Mouse (Mus musculus): ENCODE measurements at regions not wholly inside any gene's neighbourhood (a gene's known extent, or its start where the extent isn't known, plus 50 kb on each side); places are given as distances from the start of the nearest gene placed in this dataset.
A peak's percentile ranks its signal among the peaks of the same experiment; 100 is the strongest.

GRCm38 (mm10) chr16:24296790-24297189 is 96.5 kb upstream of the Lpp start:
- no peak for DNase-seq (ENCODE audit: low spot score)
- Histone ChIP-seq H3K36me3 (no peaks in the 10 kb centered on the region), H3K27me3 (ENCODE audit: low read depth, poor library complexity, severe bottlenecking) (no peaks in the 10 kb centered on the region), H3K4me1 (no peaks in the 10 kb centered on the region), H3K4me3 (no peak overlapping the region), H3K9me3 (replicated peaks) (no peaks in the 10 kb centered on the region), H3K27ac (replicated peaks) (no peak overlapping the region)
- 80% methylated on average over 3 of the region's 3 CpGs for WGBS

- Histone ChIP-seq H3K27ac (replicated peaks) (no peak overlapping the region), H3K4me1 (no peaks in the 10 kb centered on the region), H3K9me3 (replicated peaks) (no peaks in the 10 kb centered on the region), H3K4me3 (no peak overlapping the region), H3K27me3 (ENCODE audit: low read depth, poor library complexity, severe bottlenecking) (no peaks in the 10 kb centered on the region), H3K36me3 (no peaks in the 10 kb centered on the region)
- no peak for DNase-seq (ENCODE audit: low spot score)
- 82% methylated on average over 7 of the region's 7 CpGs for whole genome bisulfite sequencing
These were observed 97.5 kb upstream of the Lpp start for GRCm38 (mm10) chr16:24295626-24296440.

GRCm38 (mm10) chr16:24284215-24284614 is 109.1 kb upstream of the Lpp start:
- H3K27me3 ChIP-seq (ENCODE audit: low read depth, poor library complexity, severe bottlenecking): no peaks in the 10 kb centered on the region
- DNase-seq (ENCODE audit: low spot score): no peak
- WGBS: 82% methylated on average over 3 of the region's 3 CpGs
- peaks cover 7% of the 10 kb centered on the region for H3K4me1 ChIP-seq
- no peak overlapping the region for H3K27ac ChIP-seq (replicated peaks)
- H3K9me3 ChIP-seq (replicated peaks): no peaks in the 10 kb centered on the region
- H3K4me3 ChIP-seq: no peak overlapping the region
- H3K36me3 ChIP-seq: no peaks in the 10 kb centered on the region

GRCm38 (mm10) chr16:24282194-24282683 is 111.1 kb upstream of the Lpp start:
- Histone ChIP-seq H3K9me3 (replicated peaks) (no peaks in the 10 kb centered on the region), H3K27me3 (ENCODE audit: low read depth, poor library complexity, severe bottlenecking) (no peaks in the 10 kb centered on the region), H3K36me3 (no peaks in the 10 kb centered on the region), H3K4me1 (peaks cover 7% of the 10 kb centered on the region), H3K4me3 (no peak overlapping the region), H3K27ac (replicated peaks) (peak overlapping the region; percentile 55; the same call in 1 of the 2 replicates)
- no peak for DNase-seq (ENCODE audit: low spot score)
- 31% methylated on average over 6 of the region's 6 CpGs for WGBS

- Histone ChIP-seq H3K27ac (replicated peaks) (no peak overlapping the region), H3K27me3 (ENCODE audit: low read depth, poor library complexity, severe bottlenecking) (no peaks in the 10 kb centered on the region), H3K9me3 (replicated peaks) (no peaks in the 10 kb centered on the region), H3K4me3 (no peak overlapping the region), H3K36me3 (no peaks in the 10 kb centered on the region), H3K4me1 (peaks cover 7% of the 10 kb centered on the region)
- no peak for DNase-seq (ENCODE audit: low spot score)
- 83% methylated on average over 5 of the region's 5 CpGs for WGBS
These were observed 111.7 kb upstream of the Lpp start for GRCm38 (mm10) chr16:24281561-24281960.

- H3K36me3 ChIP-seq: no peaks in the 10 kb centered on the region
- H3K27ac ChIP-seq (replicated peaks): no peak overlapping the region
- no peaks in the 10 kb centered on the region for H3K9me3 ChIP-seq (replicated peaks)
- DNase-seq (ENCODE audit: low spot score): no peak
- WGBS: 88% methylated on average over 7 of the region's 7 CpGs
- peaks cover 7% of the 10 kb centered on the region for H3K4me1 ChIP-seq
- H3K4me3 ChIP-seq: no peak overlapping the region
- H3K27me3 ChIP-seq (ENCODE audit: low read depth, poor library complexity, severe bottlenecking): no peaks in the 10 kb centered on the region
These were observed 115.5 kb upstream of the Lpp start for GRCm38 (mm10) chr16:24277857-24278256.

GRCm38 (mm10) chr16:24262701-24263100 is 130.6 kb upstream of the Lpp start:
- Histone ChIP-seq H3K27me3 (ENCODE audit: low read depth, poor library complexity, severe bottlenecking) (no peaks in the 10 kb centered on the region), H3K27ac (replicated peaks) (no peak overlapping the region), H3K4me1 (no peaks in the 10 kb centered on the region), H3K36me3 (no peaks in the 10 kb centered on the region), H3K4me3 (no peak overlapping the region), H3K9me3 (replicated peaks) (no peaks in the 10 kb centered on the region)
- WGBS: 92% methylated on average over 6 of the region's 6 CpGs
- DNase-seq (ENCODE audit: low spot score): no peak

GRCm38 (mm10) chr16:24259711-24260230 is 133.5 kb upstream of the Lpp start:
- 95% methylated on average over 3 of the region's 3 CpGs for WGBS
- no peaks in the 10 kb centered on the region for H3K27me3 ChIP-seq (ENCODE audit: low read depth, poor library complexity, severe bottlenecking)
- H3K4me1 ChIP-seq: no peaks in the 10 kb centered on the region
- H3K36me3 ChIP-seq: no peaks in the 10 kb centered on the region
- no peak overlapping the region for H3K4me3 ChIP-seq
- DNase-seq (ENCODE audit: low spot score): no peak
- H3K27ac ChIP-seq (replicated peaks): no peak overlapping the region
- H3K9me3 ChIP-seq (replicated peaks): no peaks in the 10 kb centered on the region

- Histone ChIP-seq H3K27me3 (ENCODE audit: low read depth, poor library complexity, severe bottlenecking) (no peaks in the 10 kb centered on the region), H3K4me3 (no peak overlapping the region), H3K27ac (replicated peaks) (no peak overlapping the region), H3K4me1 (no peaks in the 10 kb centered on the region), H3K36me3 (no peaks in the 10 kb centered on the region), H3K9me3 (replicated peaks) (no peaks in the 10 kb centered on the region)
- 69% methylated on average over 1 of the region's 1 CpGs for WGBS
- DNase-seq (ENCODE audit: low spot score): no peak
These were observed 134.3 kb upstream of the Lpp start for GRCm38 (mm10) chr16:24258991-24259390.

- DNase-seq (ENCODE audit: low spot score): no peak
- Histone ChIP-seq H3K4me3 (no peak overlapping the region), H3K27ac (replicated peaks) (no peak overlapping the region), H3K9me3 (replicated peaks) (no peaks in the 10 kb centered on the region), H3K4me1 (no peaks in the 10 kb centered on the region), H3K36me3 (no peaks in the 10 kb centered on the region), H3K27me3 (ENCODE audit: low read depth, poor library complexity, severe bottlenecking) (no peaks in the 10 kb centered on the region)
- 88% methylated on average over 10 of the region's 10 CpGs for WGBS
These were observed 138.3 kb upstream of the Lpp start for GRCm38 (mm10) chr16:24255037-24255436.

DNA sequence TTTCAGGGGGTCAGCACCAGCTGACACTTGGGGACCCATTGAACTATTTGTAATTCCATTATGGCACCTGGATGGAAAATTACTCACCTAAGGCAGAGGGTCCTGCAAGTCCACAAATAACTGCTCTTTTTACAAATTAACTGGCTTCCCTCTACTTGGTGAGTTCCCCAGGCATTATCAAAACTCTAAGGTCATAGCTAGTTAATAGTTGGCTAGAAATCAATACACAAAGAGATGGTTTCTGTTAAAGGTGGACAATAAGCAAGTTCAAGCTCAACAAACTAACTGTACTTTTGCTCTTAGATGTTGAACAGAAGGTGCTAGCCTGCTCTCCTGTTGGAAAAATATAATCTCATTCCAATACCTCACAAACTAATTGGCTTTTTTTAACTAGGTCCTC is 138.7 kb upstream of the Lpp start:
- no peak overlapping the region for H3K27ac ChIP-seq (replicated peaks)
- no peaks in the 10 kb centered on the region for H3K36me3 ChIP-seq
- no peak overlapping the region for H3K4me3 ChIP-seq
- H3K9me3 ChIP-seq (replicated peaks): no peaks in the 10 kb centered on the region
- DNase-seq (ENCODE audit: low spot score): no peak
- no peaks in the 10 kb centered on the region for H3K27me3 ChIP-seq (ENCODE audit: low read depth, poor library complexity, severe bottlenecking)
- H3K4me1 ChIP-seq: no peaks in the 10 kb centered on the region

- WGBS: 84% methylated on average over 4 of the region's 4 CpGs
- Histone ChIP-seq H3K27me3 (ENCODE audit: low read depth, poor library complexity, severe bottlenecking) (no peaks in the 10 kb centered on the region), H3K36me3 (no peaks in the 10 kb centered on the region), H3K4me1 (no peaks in the 10 kb centered on the region), H3K4me3 (no peak overlapping the region), H3K9me3 (replicated peaks) (no peaks in the 10 kb centered on the region), H3K27ac (replicated peaks) (no peak overlapping the region)
- no peak for DNase-seq (ENCODE audit: low spot score)
These were observed 139.2 kb upstream of the Lpp start for GRCm38 (mm10) chr16:24254143-24254542.

- H3K36me3 ChIP-seq: no peaks in the 10 kb centered on the region
- 84% methylated on average over 5 of the region's 5 CpGs for WGBS
- H3K27ac ChIP-seq (replicated peaks): no peak overlapping the region
- DNase-seq (ENCODE audit: low spot score): no peak
- no peaks in the 10 kb centered on the region for H3K27me3 ChIP-seq (ENCODE audit: low read depth, poor library complexity, severe bottlenecking)
- no peak overlapping the region for H3K4me3 ChIP-seq
- no peaks in the 10 kb centered on the region for H3K4me1 ChIP-seq
- no peaks in the 10 kb centered on the region for H3K9me3 ChIP-seq (replicated peaks)
These were observed 146.0 kb upstream of the Lpp start for GRCm38 (mm10) chr16:24247291-24247690.

All from midbrain, embryonic 10.5 days (tissue).